Mouse (Mus musculus): ENCODE results near the gene Spata46. TPM values are rescaled to one million over a fixed set of nuclear protein-coding genes. Genes with fewer than 3 reads are reported as not detected.

The Spata46 gene
- total and polyA plus RNA-seq, 3 experiments = not detected

DNA sequence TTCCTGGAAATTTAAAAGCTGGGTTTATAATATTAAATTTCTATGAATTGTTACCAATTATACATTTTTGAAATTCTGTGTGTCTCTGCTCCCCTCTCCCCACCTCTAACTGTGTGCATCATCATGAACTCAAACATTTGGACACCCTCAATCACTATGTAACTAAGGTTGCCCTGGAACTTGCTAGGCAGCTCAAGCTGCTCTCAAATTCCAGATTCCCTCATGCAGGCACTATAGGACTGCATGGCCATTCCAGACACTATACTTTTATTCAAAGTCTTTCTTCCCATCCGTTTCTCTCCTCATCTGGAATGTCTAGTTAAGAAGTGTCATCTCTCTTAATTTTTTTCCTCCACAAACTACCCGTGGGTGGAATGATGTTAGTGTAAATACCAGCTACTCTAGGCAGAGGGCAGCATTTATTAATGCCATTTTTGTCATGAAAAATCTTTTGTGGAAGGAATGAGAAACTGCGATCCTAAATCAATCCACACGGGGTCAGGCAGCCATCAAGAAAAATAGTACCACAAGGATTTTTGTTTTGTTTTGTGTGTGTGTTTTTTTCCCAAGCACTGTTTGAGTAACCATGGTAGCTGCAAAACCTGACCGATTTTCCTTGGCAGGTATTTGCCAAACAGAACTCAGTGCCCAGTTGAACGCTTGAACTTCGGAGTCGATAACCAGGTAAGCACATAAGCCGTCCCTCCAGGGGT, 16.2 kb upstream of the Spata46 start:
- DNase-seq (ENCODE audit: low spot score) (no peak), ATAC-seq (ENCODE audit: extremely low read depth, insufficient number of reproducible peaks, low FRiP score, poor library complexity, severe bottlenecking) (no peak)
- peaks cover 7% of the 10 kb centered on the region for H3K27me3 ChIP-seq (ENCODE audit: insufficient read depth, low read length)
- TF ChIP-seq GATA2 (IDR thresholded peaks at IDR 0.05; ENCODE audit: borderline replicate concordance, low read depth, low read length) (no peak), CTCF (IDR thresholded peaks at IDR 0.05; ENCODE audit: low read depth, low read length) (no peak), POLR2AphosphoS5 (IDR thresholded peaks at IDR 0.05; ENCODE audit: insufficient replicate concordance, low read depth, low read length) (no peak), GATA1 (IDR thresholded peaks at IDR 0.05; ENCODE audit: borderline replicate concordance, low read length) (no peak), TAL1 (conservative IDR thresholded peaks at IDR 0.05; ENCODE audit: low read depth, low read length) (no peak)
- H3K9me3 ChIP-seq (replicated peaks) = no peaks in the 10 kb centered on the region
- H3K4me3 ChIP-seq (ENCODE audit: low read depth, low read length) = no peak overlapping the region
- H3K4me1 ChIP-seq (ENCODE audit: insufficient read depth, low read depth, low read length) = no peaks in the 10 kb centered on the region
- H3K36me3 ChIP-seq (replicated peaks) = no peaks in the 10 kb centered on the region

DNA sequence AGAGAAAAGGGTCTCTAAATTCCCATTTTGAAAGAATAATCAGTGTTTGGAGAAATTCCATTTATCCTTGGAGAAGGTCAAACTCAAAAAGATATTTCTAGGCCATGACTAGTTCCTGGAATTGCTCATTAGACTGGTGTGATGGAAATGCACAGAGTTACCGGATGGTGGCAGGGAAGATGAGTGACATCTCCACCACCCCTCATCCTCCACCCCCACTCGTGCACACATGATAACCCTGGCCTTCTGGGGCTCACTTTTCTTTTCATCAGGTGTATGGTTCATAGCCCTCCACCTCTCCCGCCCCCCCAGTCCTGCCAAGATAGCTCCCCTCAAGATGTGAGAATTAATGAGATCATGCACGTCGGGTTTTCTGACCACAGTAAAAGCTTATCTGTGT, 15.3 kb upstream of the Spata46 start:
- Histone ChIP-seq H3K36me3 (replicated peaks) (no peaks in the 10 kb centered on the region), H3K27me3 (ENCODE audit: insufficient read depth, low read length) (peaks cover 5% of the 10 kb centered on the region), H3K4me1 (ENCODE audit: insufficient read depth, low read depth, low read length) (no peaks in the 10 kb centered on the region), H3K9me3 (replicated peaks) (no peaks in the 10 kb centered on the region), H3K4me3 (ENCODE audit: low read depth, low read length) (no peak overlapping the region)
- DNase-seq (ENCODE audit: low spot score) = no peak
- no peak for ATAC-seq (ENCODE audit: extremely low read depth, insufficient number of reproducible peaks, low FRiP score, poor library complexity, severe bottlenecking)
- TF ChIP-seq CTCF (IDR thresholded peaks at IDR 0.05; ENCODE audit: low read depth, low read length) (no peak), GATA2 (IDR thresholded peaks at IDR 0.05; ENCODE audit: borderline replicate concordance, low read depth, low read length) (no peak), POLR2AphosphoS5 (IDR thresholded peaks at IDR 0.05; ENCODE audit: insufficient replicate concordance, low read depth, low read length) (no peak), TAL1 (conservative IDR thresholded peaks at IDR 0.05; ENCODE audit: low read depth, low read length) (no peak), GATA1 (IDR thresholded peaks at IDR 0.05; ENCODE audit: borderline replicate concordance, low read length) (no peak)

DNA sequence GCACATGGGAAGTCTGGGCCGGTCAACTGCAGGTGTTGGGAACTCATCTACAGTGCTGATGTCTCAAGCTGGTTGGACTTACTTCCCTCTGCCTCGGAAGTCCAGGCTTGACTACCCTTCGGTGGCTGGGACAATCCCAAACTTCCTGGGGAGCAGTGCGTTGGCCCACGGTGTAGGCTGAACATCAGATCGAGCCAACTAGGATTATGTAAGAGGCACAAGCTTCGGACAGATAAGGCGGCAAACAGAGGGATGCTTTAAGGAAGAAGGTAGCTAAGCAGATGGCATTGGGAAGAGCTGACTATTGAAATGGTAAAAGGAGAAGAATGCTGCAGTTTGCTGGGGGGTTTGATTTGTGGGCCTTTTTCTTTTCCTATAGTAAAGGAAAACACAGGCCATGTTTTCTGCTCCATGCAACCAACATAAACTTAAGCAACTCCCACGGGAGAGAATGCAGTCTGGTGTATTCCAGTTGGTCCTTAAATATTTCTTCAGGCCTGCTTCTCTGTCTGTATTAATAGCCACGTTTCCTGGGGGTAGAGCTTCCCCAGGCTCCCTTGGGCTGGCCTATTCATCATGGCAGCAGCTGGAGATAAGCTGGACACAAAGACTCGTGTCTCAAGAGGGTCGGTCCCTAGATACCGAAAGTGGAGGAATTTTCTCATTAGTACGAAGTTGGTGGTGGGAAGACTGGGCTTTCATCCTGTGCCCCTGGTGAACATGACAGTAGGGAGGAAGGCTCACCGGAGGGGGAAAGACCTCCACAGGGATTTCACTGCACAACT, 13.6 kb upstream of the Spata46 start:
- Histone ChIP-seq H3K9me3 (replicated peaks) (no peaks in the 10 kb centered on the region), H3K4me3 (ENCODE audit: low read depth, low read length) (no peak overlapping the region), H3K4me1 (ENCODE audit: insufficient read depth, low read depth, low read length) (no peaks in the 10 kb centered on the region), H3K27me3 (ENCODE audit: insufficient read depth, low read length) (peaks cover 10% of the 10 kb centered on the region), H3K36me3 (replicated peaks) (no peaks in the 10 kb centered on the region)
- no peak for ATAC-seq (ENCODE audit: extremely low read depth, insufficient number of reproducible peaks, low FRiP score, poor library complexity, severe bottlenecking)
- DNase-seq (ENCODE audit: low spot score) = no peak
- TF ChIP-seq TAL1 (conservative IDR thresholded peaks at IDR 0.05; ENCODE audit: low read depth, low read length) (no peak), POLR2AphosphoS5 (IDR thresholded peaks at IDR 0.05; ENCODE audit: insufficient replicate concordance, low read depth, low read length) (no peak), CTCF (IDR thresholded peaks at IDR 0.05; ENCODE audit: low read depth, low read length) (no peak), GATA1 (IDR thresholded peaks at IDR 0.05; ENCODE audit: borderline replicate concordance, low read length) (no peak), GATA2 (IDR thresholded peaks at IDR 0.05; ENCODE audit: borderline replicate concordance, low read depth, low read length) (no peak)

DNA sequence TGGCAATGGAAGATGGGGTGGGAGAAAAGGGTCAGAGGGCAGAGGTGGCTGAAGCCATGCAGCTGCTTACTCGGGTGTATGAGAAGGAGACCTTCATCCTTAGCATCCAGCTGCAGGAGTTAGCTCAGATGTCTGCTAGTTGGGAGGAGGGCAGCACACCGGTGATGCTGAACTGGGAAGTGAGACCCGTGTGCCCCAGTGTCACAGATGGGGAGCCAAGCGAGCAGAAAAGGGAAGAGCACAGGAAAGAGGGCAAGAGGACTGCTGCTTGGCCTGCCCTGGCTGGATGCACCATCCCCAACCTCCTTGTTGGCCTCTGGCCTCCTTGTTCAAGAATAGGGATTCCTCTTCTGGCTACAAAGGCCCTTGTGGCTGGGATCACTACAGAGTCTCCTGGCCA, 9.1 kb upstream of the Spata46 start:
- no peaks in the 10 kb centered on the region for H3K9me3 ChIP-seq (replicated peaks)
- TF ChIP-seq POLR2AphosphoS5 (IDR thresholded peaks at IDR 0.05; ENCODE audit: insufficient replicate concordance, low read depth, low read length) (no peak), GATA1 (IDR thresholded peaks at IDR 0.05; ENCODE audit: borderline replicate concordance, low read length) (no peak), GATA2 (IDR thresholded peaks at IDR 0.05; ENCODE audit: borderline replicate concordance, low read depth, low read length) (no peak), TAL1 (conservative IDR thresholded peaks at IDR 0.05; ENCODE audit: low read depth, low read length) (no peak), CTCF (IDR thresholded peaks at IDR 0.05; ENCODE audit: low read depth, low read length) (no peak)
- no peak overlapping the region for H3K4me3 ChIP-seq (ENCODE audit: low read depth, low read length)
- H3K4me1 ChIP-seq (ENCODE audit: insufficient read depth, low read depth, low read length) = no peaks in the 10 kb centered on the region
- no peak for DNase-seq (ENCODE audit: low spot score)
- H3K27me3 ChIP-seq (ENCODE audit: insufficient read depth, low read length) = peaks cover 11% of the 10 kb centered on the region
- ATAC-seq (ENCODE audit: extremely low read depth, insufficient number of reproducible peaks, low FRiP score, poor library complexity, severe bottlenecking) = no peak
- no peaks in the 10 kb centered on the region for H3K36me3 ChIP-seq (replicated peaks)

DNA sequence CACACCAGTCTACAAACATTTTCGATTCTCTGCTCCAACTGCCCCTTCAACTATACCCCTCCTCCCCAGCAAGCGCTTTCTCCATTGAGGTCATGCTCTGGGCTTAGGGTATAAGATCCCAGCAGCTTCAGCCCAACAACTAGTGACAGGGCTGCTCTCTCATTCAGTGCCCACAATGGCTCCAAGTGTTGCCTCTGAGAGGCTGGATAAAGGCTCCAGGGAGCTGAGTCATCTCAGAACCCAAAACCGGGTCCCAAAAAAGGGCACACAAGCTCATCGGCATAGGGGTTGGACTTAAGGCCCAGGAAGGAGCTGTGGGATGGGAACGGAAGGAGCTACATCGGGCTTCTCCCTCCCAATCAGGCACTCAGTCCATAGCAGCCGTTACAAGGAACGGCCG, 6.9 kb upstream of the Spata46 start:
- Histone ChIP-seq H3K27me3 (ENCODE audit: insufficient read depth, low read length) (peaks cover 7% of the 10 kb centered on the region; the same call in 1 of the 2 replicates), H3K9me3 (replicated peaks) (no peaks in the 10 kb centered on the region), H3K4me1 (ENCODE audit: insufficient read depth, low read depth, low read length) (no peaks in the 10 kb centered on the region), H3K36me3 (replicated peaks) (no peaks in the 10 kb centered on the region), H3K4me3 (ENCODE audit: low read depth, low read length) (no peak overlapping the region)
- ATAC-seq (ENCODE audit: extremely low read depth, insufficient number of reproducible peaks, low FRiP score, poor library complexity, severe bottlenecking) = no peak
- no peak for TF ChIP-seq GATA1 (IDR thresholded peaks at IDR 0.05; ENCODE audit: borderline replicate concordance, low read length)
- no peak for TF ChIP-seq POLR2AphosphoS5 (IDR thresholded peaks at IDR 0.05; ENCODE audit: insufficient replicate concordance, low read depth, low read length)
- TF ChIP-seq GATA2 (IDR thresholded peaks at IDR 0.05; ENCODE audit: borderline replicate concordance, low read depth, low read length) = no peak
- no peak for TF ChIP-seq TAL1 (conservative IDR thresholded peaks at IDR 0.05; ENCODE audit: low read depth, low read length)
- TF ChIP-seq CTCF (IDR thresholded peaks at IDR 0.05; ENCODE audit: low read depth, low read length) = no peak
- no peak for DNase-seq (ENCODE audit: low spot score)

DNA sequence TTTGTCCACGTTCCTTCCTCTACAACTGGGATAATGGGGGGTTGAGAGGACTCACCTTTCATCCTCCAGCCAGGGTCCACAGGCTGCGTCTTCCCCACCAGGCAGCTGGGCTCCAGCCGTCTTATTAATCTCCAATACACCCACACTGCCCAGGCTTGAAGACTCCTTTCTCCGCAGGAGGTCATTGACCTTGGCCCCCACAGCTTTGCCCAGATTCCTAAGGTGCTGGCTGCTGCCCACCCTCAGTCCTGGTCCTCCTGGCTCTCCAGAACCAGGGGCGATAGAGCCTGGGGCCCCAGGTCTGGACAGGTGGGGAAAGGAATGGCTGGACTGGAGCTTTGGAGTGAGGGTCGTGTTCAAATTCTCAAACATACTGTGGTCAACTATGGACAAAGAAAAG, 6.1 kb upstream of the Spata46 start:
- H3K27me3 ChIP-seq (ENCODE audit: insufficient read depth, low read length) = peaks cover 7% of the 10 kb centered on the region; the same call in 1 of the 2 replicates

More for the DNA sequence above, 6.1 kb upstream of the Spata46 start:
- no peak for DNase-seq (ENCODE audit: low spot score)
- ATAC-seq (ENCODE audit: extremely low read depth, insufficient number of reproducible peaks, low FRiP score, poor library complexity, severe bottlenecking) = no peak
- H3K4me1 ChIP-seq (ENCODE audit: insufficient read depth, low read depth, low read length) = no peaks in the 10 kb centered on the region
- no peak overlapping the region for H3K4me3 ChIP-seq (ENCODE audit: low read depth, low read length)
- no peaks in the 10 kb centered on the region for H3K36me3 ChIP-seq (replicated peaks)
- H3K9me3 ChIP-seq (replicated peaks) = no peaks in the 10 kb centered on the region
- TF ChIP-seq POLR2AphosphoS5 (IDR thresholded peaks at IDR 0.05; ENCODE audit: insufficient replicate concordance, low read depth, low read length) (no peak), GATA1 (IDR thresholded peaks at IDR 0.05; ENCODE audit: borderline replicate concordance, low read length) (no peak), TAL1 (conservative IDR thresholded peaks at IDR 0.05; ENCODE audit: low read depth, low read length) (no peak), CTCF (IDR thresholded peaks at IDR 0.05; ENCODE audit: low read depth, low read length) (no peak), GATA2 (IDR thresholded peaks at IDR 0.05; ENCODE audit: borderline replicate concordance, low read depth, low read length) (no peak)
